Comparison of ENCODE assay signal across 10 mouse cellular contexts in the genomic region with DNA sequence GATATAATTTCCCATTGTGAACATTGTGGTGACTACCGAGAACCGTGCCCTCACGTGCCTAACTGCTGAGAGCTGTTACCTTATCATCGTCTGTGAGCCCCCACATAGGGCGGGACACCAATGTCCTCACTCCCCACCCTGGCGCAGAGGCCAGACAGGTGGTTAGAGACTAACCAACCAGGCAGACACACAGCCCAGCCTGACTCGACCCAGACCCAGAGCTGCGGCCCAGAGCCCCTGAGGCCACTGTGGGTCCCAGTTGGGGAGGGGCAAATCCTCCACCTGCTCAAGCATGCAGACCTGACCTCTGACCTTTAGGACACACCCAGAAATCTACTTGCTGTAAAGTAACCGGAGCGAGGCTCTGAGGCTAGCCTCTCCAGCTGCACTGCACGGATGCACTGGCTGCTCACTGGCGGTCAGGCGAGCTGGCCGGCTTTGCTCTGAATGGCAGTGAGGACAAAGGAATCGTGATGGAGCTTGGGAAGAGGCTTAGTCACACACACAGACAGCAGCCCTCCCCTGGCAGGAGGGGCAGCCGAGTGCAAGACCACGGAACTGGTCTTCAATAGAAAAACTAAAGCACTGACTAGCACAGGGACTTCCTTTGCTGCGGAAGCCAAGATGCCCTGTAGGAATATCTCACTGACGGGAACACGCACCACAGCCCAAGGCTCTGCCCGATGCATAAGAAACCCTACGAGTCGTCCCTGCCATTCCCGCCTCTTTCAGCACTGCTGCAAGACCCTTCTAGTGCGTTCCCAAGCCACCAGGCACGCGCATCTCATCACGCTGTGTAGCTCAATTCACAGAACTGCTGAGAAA. TPM values are rescaled to one million over a fixed set of nuclear protein-coding genes. Genes with fewer than 3 reads are reported as not detected.
DNase-seq lines count a peak whose midpoint lies in the region; ATAC-seq and TF ChIP-seq lines count a peak whose summit lies in the region.
"Had no signal": no experiment of that assay in that cellular context is flagged by ENCODE, and none has a peak within 500 bp of the region (broad histone marks: within the 10 kb centered on the region; RNA-seq: fewer than 3 reads in every experiment).

No protein-coding gene starts in this region.

- H3K4me2 ChIP-seq in liver, embryonic 11.5 days: no peak overlapping the region
- H3K4me2 ChIP-seq in liver, postnatal 0 days (ENCODE audit: low read depth, low read length): no peak overlapping the region
- H3K4me2 ChIP-seq in forebrain, embryonic 12.5 days: no peak overlapping the region
- H3K4me2 ChIP-seq: stomach, embryonic 15.5 days had no signal

- ATAC-seq in liver, embryonic 11.5 days (replicated peaks; ENCODE audit: low FRiP score): 0 out of 2 replicates have a peak, but pooled peaks have one; percentile 16
- no peak for ATAC-seq in liver, postnatal 0 days
- peak; percentile 86 for ATAC-seq in forebrain, embryonic 12.5 days (ENCODE audit: low FRiP score)
- ATAC-seq in megakaryocyte progenitor cell, adult 5-6 weeks (replicated peaks; ENCODE audit: poor library complexity): peak; percentile 35

- H3K27ac ChIP-seq in liver, embryonic 11.5 days (ENCODE audit: low read depth, low read length): no peak overlapping the region
- no peak overlapping the region for H3K27ac ChIP-seq in liver, postnatal 0 days (ENCODE audit: low read depth)
- H3K27ac ChIP-seq in forebrain, embryonic 12.5 days: peak overlapping the region; percentile 86
- H3K27ac ChIP-seq in olfactory bulb, adult 2 months (ENCODE audit: insufficient read depth, low read depth, low read length): peak overlapping the region; percentile 15; the same call in 1 of the 2 replicates
- H3K27ac ChIP-seq: stomach, embryonic 15.5 days had no signal

- no peak overlapping the region for H3K4me3 ChIP-seq in liver, embryonic 11.5 days (ENCODE audit: low read depth, low read length)
- no peak overlapping the region for H3K4me3 ChIP-seq in liver, postnatal 0 days (ENCODE audit: low read depth, low read length)
- no peak overlapping the region for H3K4me3 ChIP-seq in forebrain, embryonic 12.5 days (replicated peaks)
- H3K4me3 ChIP-seq in olfactory bulb, adult 2 months (ENCODE audit: insufficient read depth, low read depth, low read length): no peak overlapping the region
- H3K4me3 ChIP-seq: stomach, embryonic 15.5 days had no signal

- no peak for TF ChIP-seq CTCF in liver, postnatal 0 days (IDR thresholded peaks at IDR 0.05; ENCODE audit: low read depth)
- no peak for TF ChIP-seq CTCF in olfactory bulb, adult 2 months (IDR thresholded peaks at IDR 0.05; ENCODE audit: insufficient read depth, low read depth, low read length)

- H3K36me3 ChIP-seq in liver, embryonic 11.5 days (ENCODE audit: control insufficient read depth, insufficient read depth, low read length): peaks cover 69% of the 10 kb centered on the region
- peaks cover 65% of the 10 kb centered on the region for H3K36me3 ChIP-seq in liver, postnatal 0 days (replicated peaks; ENCODE audit: insufficient read depth, low read length)
- H3K36me3 ChIP-seq in forebrain, embryonic 12.5 days (replicated peaks): peaks cover 79% of the 10 kb centered on the region

- intact Hi-C loops in heart, postnatal 36 days (cut with DNase I): no loop called here

- TF ChIP-seq POLR2A in olfactory bulb, adult 2 months (IDR thresholded peaks at IDR 0.05; ENCODE audit: insufficient read depth, low read depth, low read length): no peak

- no peak for DNase-seq in liver, embryonic 11.5 days (ENCODE audit: low spot score)
- DNase-seq in liver, postnatal 0 days: no peak
- DNase-seq in heart, postnatal 36 days: no peak
- DNase-seq in lung, postnatal 36 days: no peak
- no peak for DNase-seq in gastrocnemius, postnatal 4 days (ENCODE audit: low spot score in 2 of 2)
- DNase-seq: lung, adult 18-20 months had no signal

- peaks cover 12% of the 10 kb centered on the region for H3K4me1 ChIP-seq in liver, embryonic 11.5 days (replicated peaks; ENCODE audit: control insufficient read depth, insufficient read depth, low read length)
- peaks cover 38% of the 10 kb centered on the region for H3K4me1 ChIP-seq in liver, postnatal 0 days (ENCODE audit: insufficient read depth)
- peaks cover 29% of the 10 kb centered on the region for H3K4me1 ChIP-seq in forebrain, embryonic 12.5 days
- H3K4me1 ChIP-seq in olfactory bulb, adult 2 months (ENCODE audit: control insufficient read depth, insufficient read depth, low read length): peaks cover 70% of the 10 kb centered on the region

- no peaks in the 10 kb centered on the region for H3K27me3 ChIP-seq in liver, embryonic 11.5 days (replicated peaks; ENCODE audit: control insufficient read depth, insufficient read depth, low read length)
- H3K27me3 ChIP-seq in liver, postnatal 0 days (ENCODE audit: insufficient read depth, low read length): no peaks in the 10 kb centered on the region
- no peaks in the 10 kb centered on the region for H3K27me3 ChIP-seq in forebrain, embryonic 12.5 days
- H3K27me3 ChIP-seq: stomach, embryonic 15.5 days had no signal

- 0 out of 2 replicates have a peak overlapping the region, but pooled peaks have one; percentile 4 for H3K9ac ChIP-seq in liver, embryonic 11.5 days (ENCODE audit: low read depth, low read length)
- no peak overlapping the region for H3K9ac ChIP-seq in liver, postnatal 0 days (replicated peaks)
- peak overlapping the region; percentile 27; the same call in 1 of the 2 replicates for H3K9ac ChIP-seq in forebrain, embryonic 12.5 days
- H3K9ac ChIP-seq: stomach, embryonic 15.5 days had no signal

- TF ChIP-seq EP300 in liver, postnatal 0 days (IDR thresholded peaks at IDR 0.05; ENCODE audit: low read depth): no peak

- H3K9me3 ChIP-seq in liver, embryonic 11.5 days (ENCODE audit: control insufficient read depth, low read length): no peaks in the 10 kb centered on the region
- H3K9me3 ChIP-seq in liver, postnatal 0 days (ENCODE audit: low read length): no peaks in the 10 kb centered on the region
- H3K9me3 ChIP-seq in forebrain, embryonic 12.5 days: no peaks in the 10 kb centered on the region
- H3K9me3 ChIP-seq: stomach, embryonic 15.5 days had no signal

- WGBS in liver, embryonic 11.5 days: 87% methylated on average over 28 of the region's 28 CpGs
- 83% methylated on average over 28 of the region's 28 CpGs for WGBS in liver, postnatal 0 days (ENCODE audit: insufficient replicate concordance)
- 44% methylated on average over 28 of the region's 28 CpGs for WGBS in forebrain, embryonic 12.5 days
- 47% methylated on average over 28 of the region's 28 CpGs for WGBS in olfactory bulb, adult 2 months

RNA-seq across cellular contexts. Expression of a gene that starts 8.7 kb away (rescaled TPM):
- polyA plus RNA-seq in liver, embryonic 11.5 days (2014; fragmentation: Nextera tagmentation; extraction: Ambion mirVana): 9.3 and 11.7 TPM in 2 replicates
- 24.4 and 26.0 TPM in 2 replicates for polyA plus RNA-seq in liver, postnatal 0 days (2015; fragmentation: Nextera tagmentation; extraction: Ambion mirVana)
- polyA plus RNA-seq in forebrain, embryonic 12.5 days (2016; fragmentation: Nextera tagmentation; extraction: Ambion mirVana): 1.4 and 2.0 TPM in 2 replicates
- total RNA-seq in megakaryocyte progenitor cell, adult 5-6 weeks (2015): 139 and 150 TPM in 2 replicates
- 155 and 185 TPM in 2 replicates for total RNA-seq in megakaryocyte progenitor cell, adult 5-6 weeks (2017)
- polyA plus RNA-seq in olfactory bulb, adult 2 months (2012; ENCODE audit: insufficient read depth, insufficient read length, low replicate concordance, missing spikeins): not detected in 2 replicates
- 1 to 10 TPM; 6.3 to 6.8 TPM for total RNA-seq in heart, postnatal 36 days (2021)
- total RNA-seq in gastrocnemius, postnatal 4 days (2021): 1 to 10 TPM; 6.4 to 7.7 TPM

RNA-seq across cellular contexts. Expression of a gene that starts 54.3 kb away (rescaled TPM):
- 5.1 and 5.9 TPM in 2 replicates for polyA plus RNA-seq in liver, embryonic 11.5 days (2014; fragmentation: Nextera tagmentation; extraction: Ambion mirVana)
- polyA plus RNA-seq in liver, postnatal 0 days (2015; fragmentation: Nextera tagmentation; extraction: Ambion mirVana): 1.8 and 2.1 TPM in 2 replicates
- 11.6 and 12.4 TPM in 2 replicates for polyA plus RNA-seq in forebrain, embryonic 12.5 days (2016; fragmentation: Nextera tagmentation; extraction: Ambion mirVana)
- 4.2 TPM in 2 replicates for total RNA-seq in megakaryocyte progenitor cell, adult 5-6 weeks (2015)
- total RNA-seq in megakaryocyte progenitor cell, adult 5-6 weeks (2017): 4.2 and 4.7 TPM in 2 replicates
- polyA plus RNA-seq in olfactory bulb, adult 2 months (2012; ENCODE audit: insufficient read depth, insufficient read length, low replicate concordance, missing spikeins): not detected in 2 replicates
- 1 to 10 TPM; 4.9 to 5.0 TPM for total RNA-seq in heart, postnatal 36 days (2021)
- total RNA-seq in gastrocnemius, postnatal 4 days (2021): 10 to 100 TPM in 1 of 2 experiments, 1 to 10 TPM in 1; 9.8 to 10.3 TPM

Comparison
In these comparisons a context has a peak if more than half of its experiments do, and no peak if none do; other contexts are left out.
1. H3K27ac ChIP-seq: peak in forebrain, embryonic 12.5 days (single experiment) and olfactory bulb, adult 2 months (single experiment); none in liver, embryonic 11.5 days (single experiment) and liver, postnatal 0 days (single experiment).